Mouse (Mus musculus) liver, adult 2 months (tissue): ENCODE measurements around the gene Csf3r.

Source experiments
- CTCF ChIP-seq: fragments of 200-500 bp; IDR thresholded peaks from 2 replicates; pipeline ENCODE4 v1.5.1; 2011; ENCODE audit warnings: low read depth, low read length, control low read depth
- POLR2A ChIP-seq: fragments of 200-500 bp; IDR thresholded peaks from 2 replicates; pipeline ENCODE4 v1.6.1; 2011; ENCODE audit warnings: low read length, control low read depth; ENCODE audit not compliant: insufficient read depth; ENCODE audit errors: extremely low read depth

- TF ChIP-seq POLR2A (no peak), CTCF (no peak)
Observed at GRCm38 (mm10) chr4:126035413-126035812, 11.1 kb downstream of the Csf3r start.
